Mouse (Mus musculus): ENCODE measurements around the gene Galnt6.
"Not testable (repeated sequence)": the region's sequence is repeated elsewhere in the genome, so short reads cannot be mapped to it uniquely, and the experiment has no call there.

Gene Galnt6

DNA sequence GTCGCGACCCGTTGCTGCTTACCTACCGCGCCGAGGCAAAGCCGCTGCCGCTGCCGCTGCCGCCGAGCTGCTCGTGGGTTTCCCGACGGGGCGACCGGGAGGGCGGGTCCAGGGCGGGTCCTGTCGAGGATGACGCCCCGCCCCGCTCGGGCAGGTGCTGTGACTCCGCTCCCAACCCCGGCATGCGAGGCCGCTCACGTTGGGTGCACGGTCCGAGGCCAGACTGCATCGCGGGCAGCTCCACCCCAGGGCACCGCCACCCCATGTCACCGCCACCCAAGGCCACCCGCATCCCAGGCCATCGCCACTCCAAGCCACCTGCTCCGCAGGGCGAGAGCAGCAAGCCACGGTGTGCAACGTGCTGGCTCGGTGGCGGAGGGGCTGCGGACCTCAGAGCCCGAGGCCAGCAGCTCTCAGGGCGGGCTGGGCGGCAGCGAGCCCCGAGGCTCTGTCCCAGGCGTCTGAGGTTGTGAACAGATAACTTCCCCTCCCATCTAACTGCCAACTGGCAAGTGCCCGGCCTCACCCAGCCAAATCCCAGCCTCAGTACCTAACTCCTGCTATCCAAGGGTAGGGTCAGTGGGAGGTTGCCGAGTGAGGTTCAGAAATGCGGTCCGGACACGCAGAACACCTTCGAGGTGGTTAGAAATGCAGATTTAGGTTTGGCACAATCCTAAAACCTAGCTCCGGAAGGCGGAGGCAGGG, at the start of gene Galnt6:
Gene Galnt6, minus strand, starts transcription at position 96 of the 705 bp plus-strand sequence.
- DNase-seq: peak; percentile 82

- no peak for DNase-seq
Observed at GRCm38 (mm10) chr15:100777020-100778016, 48.1 kb upstream of the Galnt6 start.

DNA sequence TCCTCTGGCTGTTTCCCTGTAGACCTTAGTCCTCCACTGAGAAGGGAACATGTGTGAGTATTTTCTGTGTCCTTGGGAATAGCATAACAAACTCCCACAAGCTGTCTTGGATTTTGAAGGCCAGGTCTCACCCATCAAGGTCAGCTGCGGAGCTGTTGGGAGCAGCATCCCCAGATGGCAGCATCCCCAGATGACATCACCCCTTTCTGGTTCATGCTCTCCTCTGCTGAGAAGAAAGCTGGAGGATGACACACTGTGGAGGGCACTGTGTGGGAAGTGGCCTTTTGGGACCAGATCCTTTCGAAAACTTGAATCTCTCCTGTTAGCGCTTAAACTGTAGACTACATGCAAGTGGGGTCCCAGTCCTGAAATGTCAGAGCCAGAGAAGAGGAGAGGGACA, 47.2 kb upstream of the Galnt6 start:
- no peak for DNase-seq

GRCm38 (mm10) chr15:100775189-100776166, 46.3 kb upstream of the Galnt6 start:
- no peak for DNase-seq

- not testable (repeated sequence) for DNase-seq
Observed at GRCm38 (mm10) chr15:100773859-100774258, 44.7 kb upstream of the Galnt6 start.

- DNase-seq: no peak
Observed at GRCm38 (mm10) chr15:100772685-100773084, 43.5 kb upstream of the Galnt6 start.

DNA sequence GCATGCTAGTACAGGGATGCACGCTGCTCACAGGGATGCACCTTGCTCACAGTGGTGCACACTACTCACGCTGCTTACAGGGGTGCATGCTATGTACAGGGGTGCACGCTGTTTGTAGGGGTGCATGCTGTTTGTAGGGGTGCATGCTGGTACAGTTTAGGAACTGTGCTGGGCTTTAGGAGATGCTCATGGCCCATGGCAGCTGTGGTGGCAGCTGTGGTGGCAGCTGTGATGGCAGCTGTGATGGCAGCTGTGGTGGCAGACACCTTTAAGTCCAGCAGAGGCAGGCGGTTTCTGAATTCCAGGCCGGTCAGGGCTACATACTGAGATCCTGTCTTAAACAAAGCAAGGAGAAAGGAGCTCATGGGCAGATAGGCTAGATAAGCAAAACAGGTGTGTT, 41.2 kb upstream of the Galnt6 start:
- DNase-seq: no peak

GRCm38 (mm10) chr15:100769023-100769422, 39.8 kb upstream of the Galnt6 start:
- not testable (repeated sequence) for DNase-seq

GRCm38 (mm10) chr15:100767851-100768250, 38.7 kb upstream of the Galnt6 start:
- no peak for DNase-seq

- DNase-seq: no peak
Observed at GRCm38 (mm10) chr15:100766826-100767225, 37.6 kb upstream of the Galnt6 start.

- no peak for DNase-seq
Observed at GRCm38 (mm10) chr15:100764163-100764951, 35.2 kb upstream of the Galnt6 start.

GRCm38 (mm10) chr15:100762649-100763048, 33.5 kb upstream of the Galnt6 start:
- no peak for DNase-seq

DNA sequence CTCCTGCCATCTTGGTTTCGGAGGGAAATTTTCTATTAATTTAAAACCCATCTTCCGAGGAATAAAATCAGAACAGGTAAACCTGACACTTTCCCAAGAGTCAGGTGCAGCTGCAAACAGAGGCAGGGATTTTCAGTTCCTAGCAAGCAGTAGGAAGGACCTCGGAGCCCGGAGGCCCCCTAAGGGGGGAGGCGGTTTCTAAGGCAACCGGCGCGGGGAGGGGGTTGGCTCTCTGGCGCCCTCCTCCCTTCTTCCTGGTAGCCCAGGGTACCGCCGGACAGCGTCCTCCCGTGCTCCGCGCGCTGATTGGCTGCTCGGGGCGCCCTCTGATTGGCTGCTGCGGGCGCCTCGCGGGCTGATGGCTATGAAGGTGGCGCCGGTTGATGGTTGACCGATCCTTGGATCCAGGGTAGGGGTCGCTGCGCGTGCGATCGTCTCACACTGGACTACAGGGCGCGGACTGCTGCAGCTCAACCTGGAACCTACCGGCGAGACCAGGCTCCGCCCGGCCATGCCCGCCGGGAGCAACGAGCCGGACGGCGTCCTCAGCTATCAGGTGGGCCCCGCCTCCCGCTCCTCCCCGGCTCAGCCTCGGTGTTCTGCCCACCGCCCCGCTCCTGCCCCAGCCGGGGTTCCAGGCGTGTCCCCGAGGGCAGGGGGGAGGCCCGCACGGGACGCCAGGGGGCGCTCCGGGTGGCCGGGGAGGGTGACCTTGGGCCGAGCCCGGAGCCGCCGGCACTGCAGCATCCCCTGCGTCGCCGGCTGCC, 32.4 kb upstream of the Galnt6 start, which contains the start of gene Slc4a8:
Gene Slc4a8, plus strand, starts transcription at position 329 of the 767 bp plus-strand sequence.
- DNase-seq: peak; percentile 90

GRCm38 (mm10) chr15:100761036-100761418, 31.9 kb upstream of the Galnt6 start:
- peak; percentile 22 for DNase-seq

DNA sequence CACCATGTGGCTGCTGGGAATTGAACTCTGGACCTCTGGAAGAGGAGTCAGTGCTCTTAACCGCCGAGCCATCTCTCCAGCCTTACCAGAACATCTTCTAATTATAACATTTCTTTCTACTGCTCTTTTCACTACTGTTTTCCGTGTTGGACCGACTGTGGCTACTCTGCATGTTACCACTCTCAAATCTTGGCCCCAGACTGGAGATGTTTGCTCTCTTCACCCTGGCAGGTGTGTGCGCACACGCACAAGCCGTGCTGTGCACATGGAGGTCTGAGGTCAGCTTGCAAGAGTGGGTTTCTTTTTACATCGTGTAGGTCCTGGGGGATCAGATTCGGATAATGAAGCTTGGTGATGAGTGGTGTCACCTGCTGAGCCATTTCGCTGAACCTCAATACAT, 30.1 kb upstream of the Galnt6 start:
- no peak for DNase-seq

DNA sequence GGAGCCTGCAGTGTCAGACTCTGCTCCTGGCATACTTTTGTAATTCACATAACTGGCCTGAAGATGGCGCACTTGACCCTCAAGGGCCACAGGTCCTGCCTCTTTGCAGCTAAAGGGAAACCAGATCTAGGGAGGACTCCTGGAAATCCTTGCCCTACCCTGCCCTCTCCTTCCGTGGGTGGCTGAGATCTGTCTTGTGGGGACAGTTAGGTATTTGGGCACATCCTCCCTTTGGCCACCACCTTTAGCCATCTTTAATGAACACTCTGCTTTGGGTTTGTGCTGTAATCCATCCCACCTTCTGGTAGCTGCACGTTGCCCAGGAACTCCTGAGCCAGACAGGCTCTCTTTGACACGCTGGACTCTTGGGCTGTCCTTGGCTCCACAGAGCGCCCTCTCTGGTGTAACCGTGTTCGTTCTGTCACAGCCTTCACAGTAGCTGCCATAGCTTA, 28.4 kb upstream of the Galnt6 start:
- peak; percentile 66 for DNase-seq

DNA sequence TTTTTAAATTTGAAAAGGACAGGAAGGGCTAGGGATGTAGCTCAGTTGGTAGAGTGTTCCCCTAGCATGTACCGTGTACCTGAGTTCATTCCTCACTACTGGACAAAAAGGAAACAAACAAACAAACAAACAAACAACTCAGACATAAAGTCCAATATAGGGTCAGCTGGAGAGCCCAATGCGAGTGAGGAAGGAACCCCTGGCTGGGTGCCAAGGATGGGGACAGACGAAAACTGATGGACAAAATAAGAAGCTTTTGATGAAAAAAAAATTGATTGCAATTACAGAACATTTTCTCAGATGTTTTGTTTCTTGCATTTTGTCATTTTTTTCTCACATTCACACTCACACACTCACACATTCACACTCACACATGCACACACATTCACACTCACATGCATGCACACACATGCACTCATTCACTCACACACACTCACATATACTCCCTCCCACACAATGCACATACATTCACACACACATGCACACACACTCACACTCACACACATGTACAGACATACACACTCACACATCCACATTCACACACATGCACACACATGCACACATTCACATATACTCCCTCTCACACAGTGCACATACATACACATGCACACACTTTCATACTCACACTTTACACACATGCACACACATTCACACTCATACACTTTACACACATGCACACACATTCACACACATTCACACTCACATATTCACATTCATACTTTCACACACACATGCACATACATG, 26.9 kb upstream of the Galnt6 start:
- DNase-seq: no peak

GRCm38 (mm10) chr15:100755498-100755859, 26.3 kb upstream of the Galnt6 start:
- no peak for DNase-seq

DNA sequence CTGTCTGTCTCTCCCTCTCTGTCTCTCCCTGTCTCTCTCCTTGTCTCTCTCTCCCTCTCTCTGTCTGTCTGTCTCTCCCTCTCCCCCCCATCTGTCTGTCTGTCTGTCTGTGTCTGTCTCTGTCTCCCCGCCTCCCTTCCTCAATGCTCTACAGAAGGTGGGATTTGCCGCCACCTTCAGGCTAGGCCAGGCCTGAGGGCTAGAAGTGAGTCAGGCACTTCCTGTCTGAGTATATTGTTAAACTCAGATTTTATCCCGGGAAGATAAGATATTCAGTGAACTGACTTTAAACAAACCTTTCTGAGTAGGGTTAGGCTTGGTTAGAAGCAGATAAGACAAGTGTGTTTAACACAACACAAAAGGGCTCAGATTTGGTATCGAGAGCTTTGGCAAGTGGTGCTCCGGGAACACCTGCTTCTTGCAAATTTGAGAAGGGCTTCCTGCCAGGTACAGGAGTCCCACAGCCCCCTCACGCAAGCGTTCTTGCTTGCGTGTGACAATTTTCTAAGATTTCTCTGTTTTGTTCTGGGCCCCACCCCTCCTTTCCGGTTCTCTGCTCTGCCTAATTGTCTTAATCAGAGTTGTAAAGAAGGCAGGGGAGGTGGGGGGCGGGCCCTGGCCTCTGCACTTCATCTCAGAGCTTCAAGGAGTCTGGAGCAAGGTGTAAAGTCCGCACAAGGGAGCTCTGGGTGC, 25.8 kb upstream of the Galnt6 start:
- peak; percentile 83 for DNase-seq

Measured in thymus, postnatal 14 days (tissue).